Mouse (Mus musculus) liver, postnatal 0 days (tissue): Measurements from ENCODE around the gene Arhgef40. TPM values are rescaled to one million over a fixed set of nuclear protein-coding genes. Genes with fewer than 3 reads are reported as not detected.

Source experiments
- ATAC-seq: fragments of 200-750 bp; cut with Nextera tagmentation; 2 replicates; pipeline ENCODE4 v1.8.0; 2017; ENCODE audit warnings: mild to moderate bottlenecking, moderate library complexity
- DNase-seq: peaks from one replicate; pipeline ENCODE4 v3.0.0-alpha.2; 2016
- H3K27ac ChIP-seq: fragments of 300-500 bp; sonication (generic); 2 replicates; pipeline ENCODE4 v1.5.1; 2014; ENCODE audit warnings: antibody characterized with exemption, moderate library complexity, mild to moderate bottlenecking, low read depth
- H3K27me3 ChIP-seq: fragments of 300-500 bp; sonication (generic); 2 replicates; pipeline ENCODE4 v1.6.1; 2014; ENCODE audit warnings: low read length, control low read depth, mixed read lengths; ENCODE audit not compliant: insufficient read depth
- H3K36me3 ChIP-seq: fragments of 300-500 bp; sonication (generic); replicated peaks from 2 replicates; pipeline ENCODE4 v1.6.1; 2014; ENCODE audit warnings: mild to moderate bottlenecking, control low read depth, low read length, moderate library complexity, mixed read lengths; ENCODE audit not compliant: insufficient read depth
- H3K4me1 ChIP-seq: fragments of 300-500 bp; sonication (generic); 2 replicates; pipeline ENCODE4 v1.6.1; 2014; ENCODE audit warnings: antibody characterized with exemption, mild to moderate bottlenecking, control low read depth; ENCODE audit not compliant: insufficient read depth
- H3K4me2 ChIP-seq: fragments of 300-500 bp; sonication (generic); 2 replicates; pipeline ENCODE4 v1.6.1; 2014; ENCODE audit warnings: low read depth, mild to moderate bottlenecking, low read length, moderate library complexity, mixed read lengths
- H3K4me3 ChIP-seq: fragments of 300-500 bp; sonication (generic); 2 replicates; pipeline ENCODE4 v1.5.1; 2014; ENCODE audit warnings: low read depth, low read length
- H3K9ac ChIP-seq: fragments of 300-500 bp; sonication (generic); replicated peaks from 2 replicates; pipeline ENCODE4 v1.6.1; 2014; ENCODE audit warnings: mild to moderate bottlenecking, moderate library complexity
- H3K9me3 ChIP-seq: fragments of 300-500 bp; sonication (generic); 2 replicates; pipeline ENCODE4 v1.6.1; 2016; ENCODE audit warnings: mild to moderate bottlenecking, control low read depth, low read length, mixed read lengths
- CTCF ChIP-seq: sonication (generic); IDR thresholded peaks from 2 replicates; pipeline ENCODE4 v1.5.1; 2016; ENCODE audit warnings: antibody characterized with exemption, low read depth
- EP300 ChIP-seq: IDR thresholded peaks from 2 replicates; pipeline ENCODE4 v1.6.1; 2016; ENCODE audit warnings: antibody characterized with exemption, low read depth, mild to moderate bottlenecking
- WGBS: fragments of 180-500 bp; shearing (Covaris S2); extraction: QIAGEN DNeasy Blood & Tissue Kit; methylation state at CpG from one replicate; pipeline ENCODE4 v1.1.7; 2014; ENCODE audit not compliant: insufficient replicate concordance; 5-methylcytosine and 5-hydroxymethylcytosine counted together
- polyA plus RNA-seq: library from polyadenylated mRNA; unstranded; fragments of >200 nt; fragmentation: Nextera tagmentation; extraction: Ambion mirVana; gene quantifications from 2 replicates; pipeline ENCODE4 v1.2.1, GENCODE M21; 2015

Gene Arhgef40
- polyA plus RNA-seq = 5.8 and 7.2 TPM in 2 replicates

DNA sequence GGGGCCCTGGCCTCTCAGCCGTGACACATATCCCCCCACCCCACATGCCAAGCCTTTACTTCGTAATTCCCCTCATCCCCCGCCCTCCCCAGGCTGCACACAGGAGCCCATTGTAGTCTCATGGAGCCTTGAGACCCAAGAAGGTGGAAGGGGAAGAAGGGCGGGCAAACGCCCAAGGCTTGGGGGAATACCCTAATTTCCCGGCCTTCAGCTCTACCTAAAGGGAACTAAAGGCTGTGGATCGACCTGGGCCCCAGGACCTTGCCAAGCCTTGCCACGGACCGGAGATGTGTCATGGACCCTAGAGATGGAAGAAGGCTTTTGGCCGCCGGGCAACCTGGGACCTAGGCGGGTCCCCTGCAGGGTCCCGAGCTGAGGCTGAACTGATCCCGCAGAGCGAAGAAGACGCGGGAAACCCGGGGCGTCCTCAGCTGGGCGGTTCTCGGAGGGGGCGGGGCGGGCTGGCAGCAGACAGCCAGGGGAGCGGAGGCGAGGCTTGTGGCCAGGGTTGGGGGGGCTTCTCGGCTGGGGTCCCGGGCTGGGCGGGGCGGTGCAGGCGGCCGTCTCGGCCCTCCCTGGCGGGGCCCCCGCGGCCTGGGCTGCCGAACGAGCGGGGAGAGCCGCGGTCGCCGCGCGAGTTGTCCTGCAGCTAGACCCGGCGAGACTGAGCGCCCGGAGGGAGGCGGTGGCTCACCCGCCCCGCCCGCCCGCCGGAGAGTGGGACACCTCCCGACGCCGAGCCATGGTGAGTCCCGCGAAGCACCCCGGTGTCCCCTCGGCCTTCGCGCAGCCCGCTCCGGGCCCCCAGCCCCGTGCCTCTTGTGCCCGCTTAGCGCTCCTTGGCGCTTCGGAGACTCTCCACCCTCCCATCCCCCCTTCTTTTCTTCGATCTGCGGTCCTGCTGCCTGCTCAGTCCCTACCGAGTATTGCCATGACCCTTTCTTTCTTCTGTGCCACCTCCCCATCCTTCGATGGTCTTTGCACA lies at the start of gene Arhgef40:
Gene Arhgef40 (plus strand): TSS at position 473 of the 985 bp plus-strand sequence.
- DNase-seq (peak; percentile 82), ATAC-seq (peak; percentile 70)
- H3K4me2 ChIP-seq = peak within 1 kb of the TSS; percentile 100
- H3K4me1 ChIP-seq = peaks cover 32% of the 10 kb centered on the region
- TF ChIP-seq CTCF = no peak
- no peak for TF ChIP-seq EP300
- H3K9me3 ChIP-seq = no peaks in the 10 kb centered on the region
- H3K27me3 ChIP-seq = no peaks in the 10 kb centered on the region; the same call in 1 of the 2 replicates
- WGBS = under 1% methylated on average over 66 of the region's 74 CpGs
- H3K4me3 ChIP-seq = peak within 1 kb of the TSS; percentile 74
- H3K27ac ChIP-seq = peak within 1 kb of the TSS; percentile 70
- H3K9ac ChIP-seq = peak within 1 kb of the TSS; percentile 74
- no peaks in the 10 kb centered on the region for H3K36me3 ChIP-seq

DNA sequence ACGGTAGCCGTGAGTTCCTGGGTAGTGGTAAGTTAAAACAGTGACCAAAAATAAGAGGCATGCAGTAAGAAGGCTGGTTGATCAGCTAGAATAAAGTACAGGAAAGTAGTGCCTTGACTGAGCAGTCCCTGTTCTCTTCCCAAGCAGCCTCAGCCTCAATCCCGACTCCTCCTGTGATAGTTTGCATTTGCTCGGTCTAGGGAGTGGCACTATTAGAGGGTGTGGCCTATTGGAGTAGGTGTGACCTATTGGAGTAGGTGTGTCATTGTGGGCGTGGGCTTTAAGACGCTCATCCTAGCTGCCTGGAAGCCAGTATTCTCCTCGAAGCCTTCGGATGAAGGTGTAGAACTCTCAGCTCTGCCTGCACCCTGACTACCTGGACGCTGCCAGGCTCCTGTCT lies 45.5 kb upstream of the Arhgef40 start:
- no peak overlapping the region for H3K4me2 ChIP-seq
- no peaks in the 10 kb centered on the region for H3K36me3 ChIP-seq
- peaks cover 7% of the 10 kb centered on the region for H3K4me1 ChIP-seq
- TF ChIP-seq CTCF (no peak), EP300 (no peak)
- 88% methylated on average over 9 of the region's 9 CpGs for WGBS
- no peaks in the 10 kb centered on the region for H3K27me3 ChIP-seq
- no peak overlapping the region for H3K4me3 ChIP-seq
- ATAC-seq (no peak), DNase-seq (no peak)
- no peak overlapping the region for H3K27ac ChIP-seq
- no peak overlapping the region for H3K9ac ChIP-seq
- H3K9me3 ChIP-seq = no peaks in the 10 kb centered on the region; the same call in 1 of the 2 replicates

DNA sequence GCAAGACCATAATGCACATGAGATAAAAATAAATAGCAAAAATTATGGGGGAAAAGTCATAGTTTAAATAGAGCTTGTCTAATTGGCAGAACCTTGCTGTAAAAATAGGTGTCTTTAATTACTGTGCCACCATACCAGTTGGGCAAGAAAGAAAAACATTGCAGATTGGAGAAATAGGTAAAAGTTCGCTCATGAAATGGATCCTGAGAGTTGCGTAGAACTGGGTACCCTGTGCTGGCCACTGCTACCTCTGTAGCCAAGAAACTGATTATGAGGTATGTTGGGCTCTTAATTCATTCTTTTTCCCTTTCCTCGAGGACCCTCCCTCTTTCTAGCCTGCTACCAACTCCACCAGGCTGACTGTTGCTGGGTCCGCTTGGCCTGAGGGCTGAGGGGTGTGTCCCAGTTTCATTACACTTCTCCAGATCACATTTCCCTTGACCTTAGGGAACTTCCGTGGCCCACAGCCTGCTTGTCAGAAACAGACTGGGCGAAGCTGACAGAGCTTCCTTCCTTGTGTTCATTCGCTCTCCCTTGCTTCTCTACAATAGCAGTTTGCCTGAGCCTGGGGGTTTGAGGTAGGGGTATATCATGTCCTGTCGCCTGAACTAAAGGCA lies 43.5 kb upstream of the Arhgef40 start:
- no peak for TF ChIP-seq EP300
- TF ChIP-seq CTCF = no peak
- Histone ChIP-seq H3K27me3 (no peaks in the 10 kb centered on the region), H3K9ac (peak overlapping the region; percentile 31; the same call in 1 of the 2 replicates), H3K4me2 (peak overlapping the region; percentile 51), H3K4me3 (no peak overlapping the region), H3K36me3 (no peaks in the 10 kb centered on the region), H3K27ac (peak overlapping the region; percentile 87), H3K9me3 (no peaks in the 10 kb centered on the region; the same call in 1 of the 2 replicates), H3K4me1 (peaks cover 7% of the 10 kb centered on the region)
- peak; percentile 47 for DNase-seq
- 35% methylated on average over 8 of the region's 8 CpGs for WGBS
- peak; percentile 81 for ATAC-seq

DNA sequence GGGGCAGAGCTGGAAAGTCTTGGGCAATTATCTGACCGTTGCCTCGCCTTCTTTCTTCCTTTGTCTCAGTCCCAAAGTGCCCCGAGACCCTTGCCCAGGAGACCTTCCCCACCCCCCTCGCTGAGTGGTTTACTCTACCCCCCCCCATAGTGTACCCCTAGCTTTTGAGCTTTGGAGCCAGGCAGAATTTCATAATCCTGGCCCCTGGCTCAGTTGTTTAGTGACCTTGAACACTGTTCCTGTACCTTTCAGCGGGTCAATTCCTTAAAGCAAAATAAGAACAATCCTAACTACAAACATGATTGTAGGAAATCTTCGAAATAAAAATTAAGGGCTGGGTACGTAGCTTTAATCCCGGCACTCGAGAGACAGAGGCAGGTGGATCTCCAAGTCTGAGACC lies 42.9 kb upstream of the Arhgef40 start:
- Histone ChIP-seq H3K36me3 (no peaks in the 10 kb centered on the region), H3K9me3 (no peaks in the 10 kb centered on the region; the same call in 1 of the 2 replicates), H3K4me2 (peak overlapping the region; percentile 51; the same call in 1 of the 2 replicates), H3K9ac (peak overlapping the region; percentile 31; the same call in 1 of the 2 replicates), H3K4me3 (no peak overlapping the region), H3K4me1 (peaks cover 7% of the 10 kb centered on the region), H3K27ac (peak overlapping the region; percentile 87), H3K27me3 (no peaks in the 10 kb centered on the region)
- peak; percentile 22 for DNase-seq
- TF ChIP-seq CTCF (no peak), EP300 (peak; percentile 28; the same call in 1 of the 2 replicates)
- 51% methylated on average over 9 of the region's 9 CpGs for WGBS
- ATAC-seq = peak; percentile 83

DNA sequence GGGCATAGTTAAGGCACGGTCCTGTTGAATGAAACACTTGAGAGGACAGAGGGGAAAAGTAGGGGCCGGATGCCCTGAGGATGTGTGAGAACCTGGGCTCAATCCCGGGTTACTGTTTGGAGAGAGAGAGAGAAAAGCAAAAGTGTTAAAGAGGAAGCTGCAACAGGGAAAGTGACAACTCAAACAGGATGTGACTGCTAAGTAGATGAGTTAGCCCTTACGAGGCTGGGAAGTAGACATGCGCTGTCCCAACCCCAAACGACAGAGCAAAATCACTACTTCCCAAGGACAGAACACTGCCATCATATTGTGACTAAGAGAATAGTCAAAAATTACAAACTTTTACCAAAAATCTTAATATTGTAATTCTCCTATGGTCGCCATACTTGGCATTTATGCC lies 42.3 kb upstream of the Arhgef40 start:
- DNase-seq (no peak), ATAC-seq (no peak)
- Histone ChIP-seq H3K27me3 (no peaks in the 10 kb centered on the region), H3K4me1 (peaks cover 7% of the 10 kb centered on the region), H3K27ac (peak overlapping the region; percentile 87), H3K9me3 (no peaks in the 10 kb centered on the region; the same call in 1 of the 2 replicates), H3K4me3 (no peak overlapping the region), H3K9ac (no peak overlapping the region), H3K4me2 (peak overlapping the region; percentile 47; the same call in 1 of the 2 replicates), H3K36me3 (no peaks in the 10 kb centered on the region)
- 37% methylated on average over 7 of the region's 7 CpGs for WGBS
- no peak for TF ChIP-seq CTCF
- TF ChIP-seq EP300 = no peak

DNA sequence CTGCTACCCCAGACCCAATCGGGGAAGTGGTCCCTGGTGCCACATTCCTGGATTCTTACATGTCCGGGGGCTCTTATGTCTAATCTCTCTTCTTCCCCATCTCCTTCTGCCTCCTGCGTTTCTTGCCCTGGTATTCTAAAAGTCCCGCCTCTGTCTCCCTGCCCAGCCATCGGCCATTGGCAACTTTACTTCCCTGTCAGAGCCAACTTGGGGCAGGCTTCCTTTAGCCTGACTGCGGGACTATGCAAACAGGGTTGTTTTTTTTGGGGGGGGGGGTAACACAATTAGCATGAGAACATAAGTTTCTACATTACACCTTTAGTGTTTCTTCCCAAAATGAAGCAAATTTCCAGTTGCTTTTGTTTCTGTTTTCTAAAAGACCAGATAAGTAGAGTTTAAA lies 41.2 kb upstream of the Arhgef40 start:
- H3K27me3 ChIP-seq = no peaks in the 10 kb centered on the region
- TF ChIP-seq EP300 = no peak
- no peak for TF ChIP-seq CTCF
- H3K4me1 ChIP-seq = peaks cover 7% of the 10 kb centered on the region
- H3K9me3 ChIP-seq = no peaks in the 10 kb centered on the region; the same call in 1 of the 2 replicates
- H3K4me2 ChIP-seq = no peak overlapping the region
- WGBS = 75% methylated on average over 6 of the region's 6 CpGs
- no peak overlapping the region for H3K9ac ChIP-seq
- H3K36me3 ChIP-seq = no peaks in the 10 kb centered on the region
- ATAC-seq (no peak), DNase-seq (no peak)
- no peak overlapping the region for H3K27ac ChIP-seq
- H3K4me3 ChIP-seq = no peak overlapping the region
